Mouse (Mus musculus): ENCODE results near the gene Npnt. TPM values are rescaled to one million over a fixed set of nuclear protein-coding genes. Genes with fewer than 3 reads are reported as not detected.

The Npnt gene
- total RNA-seq, 2 experiments from 2014 or later: 19.4 to 24.1 TPM

DNA sequence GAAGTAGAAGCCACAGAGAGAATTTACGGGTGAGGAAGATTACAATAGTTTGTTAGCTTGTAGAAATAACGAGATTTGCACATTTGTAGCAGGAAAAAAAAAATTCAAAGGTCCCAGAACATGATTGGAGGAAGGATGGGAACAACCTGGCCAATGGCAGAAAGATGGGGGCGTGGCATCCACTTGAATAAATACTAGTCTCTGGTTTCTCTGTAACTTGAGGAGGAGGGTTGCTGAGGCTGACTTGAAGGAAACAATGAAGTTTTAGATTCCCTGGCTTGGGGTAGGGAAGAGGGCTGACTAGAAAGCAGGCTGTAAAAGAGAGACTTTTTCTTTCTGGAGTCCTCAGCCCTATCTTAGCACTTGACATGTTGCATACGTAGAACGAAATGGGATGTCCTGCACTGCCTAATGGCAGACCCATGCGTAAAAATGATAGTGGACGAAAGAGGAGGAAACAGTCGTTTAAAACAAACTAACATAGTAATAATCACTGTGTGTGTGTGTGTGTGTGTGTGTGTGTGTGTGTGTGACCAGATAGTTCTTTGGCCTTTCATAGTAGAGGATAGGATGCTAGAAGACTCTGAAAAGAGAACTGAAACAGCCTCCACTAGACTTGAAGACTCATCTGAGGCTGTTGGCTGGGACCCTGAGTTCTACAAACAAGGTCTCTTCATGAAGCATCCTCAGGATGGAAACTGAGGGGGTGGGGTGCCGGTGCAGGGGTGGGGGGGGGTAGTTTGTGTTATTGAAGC lies 94.5 kb downstream of the Npnt start:
- no peak for DNase-seq

DNA sequence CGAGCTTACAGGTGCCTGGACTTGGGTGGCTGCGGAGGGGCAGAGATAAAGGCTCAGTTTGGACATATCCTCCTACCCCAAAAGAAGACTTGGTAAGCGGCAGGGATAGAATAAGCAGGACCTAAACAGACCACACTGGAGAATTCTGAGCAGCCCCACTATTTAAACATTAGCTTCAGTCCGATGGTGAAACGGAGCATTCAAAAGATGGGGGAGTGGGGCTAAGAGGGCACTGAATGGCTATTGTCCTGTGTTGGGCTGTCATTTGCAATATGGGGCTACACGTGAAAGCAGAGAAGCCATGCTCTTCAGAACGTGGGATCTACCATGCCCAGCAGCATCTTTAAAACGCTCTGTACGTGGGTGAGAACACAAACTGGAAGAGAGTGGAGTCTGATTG lies 95.8 kb downstream of the Npnt start:
- DNase-seq: no peak

GRCm38 (mm10) chr3:132851841-132852728 lies 98.0 kb downstream of the Npnt start:
- DNase-seq: peak; percentile 30

GRCm38 (mm10) chr3:132851417-132851816 lies 98.7 kb downstream of the Npnt start:
- DNase-seq: no peak

- no peak for DNase-seq
Observed at GRCm38 (mm10) chr3:132850431-132850830, 99.7 kb downstream of the Npnt start.

- DNase-seq: no peak
Observed at GRCm38 (mm10) chr3:132849669-132850068, 100.4 kb downstream of the Npnt start.

DNA sequence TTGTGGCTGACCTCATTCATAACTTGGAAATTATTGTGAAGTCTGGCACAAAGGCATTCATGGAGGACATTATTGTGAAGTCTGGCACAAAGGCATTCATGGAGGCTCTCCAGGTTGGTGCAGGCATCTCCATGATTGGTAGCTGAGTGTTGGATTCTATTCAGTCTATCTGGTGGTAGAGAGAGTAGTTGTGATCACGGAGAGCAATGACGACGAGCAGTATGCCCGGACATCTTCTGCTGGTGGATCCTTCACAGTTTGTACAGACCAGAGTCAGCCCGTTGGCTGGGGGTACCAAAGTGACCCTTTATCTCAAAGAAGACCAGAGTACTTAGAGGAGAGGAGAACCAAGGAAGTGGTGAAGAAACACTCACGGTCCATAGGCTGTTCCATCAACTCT lies 107.4 kb downstream of the Npnt start:
- no peak for DNase-seq

GRCm38 (mm10) chr3:132839516-132839915 lies 110.6 kb downstream of the Npnt start:
- DNase-seq: no peak

GRCm38 (mm10) chr3:132838656-132839417 lies 111.3 kb downstream of the Npnt start:
- no peak for DNase-seq

- no peak for DNase-seq
Observed at GRCm38 (mm10) chr3:132837134-132837533, 113.0 kb downstream of the Npnt start.

GRCm38 (mm10) chr3:132835118-132835794 lies 114.8 kb downstream of the Npnt start:
- no peak for DNase-seq

Other genes starting within 250 kb of the Npnt start
- 1 to 10 TPM; 7.4 to 8.6 TPM for gene Ints12, start 141.5 kb upstream of the Npnt start, total RNA-seq (2021)
- 1 to 10 TPM; 5.9 to 7.0 TPM for gene Gstcd, start 141.7 kb upstream of the Npnt start, total RNA-seq (2021)

All from gastrocnemius, postnatal 10 days (tissue).